Mouse (Mus musculus) ES-E14 (cell line): ENCODE results near the gene Kazald1. TPM values are rescaled to one million over a fixed set of nuclear protein-coding genes. Genes with fewer than 3 reads are reported as not detected.

Source experiments
- DNase-seq: peaks from one replicate; pipeline ENCODE4 v3.0.0-alpha.2; 2013; ENCODE audit warnings: low read depth, low spot score
- H3K27ac ChIP-seq: 2 replicates; pipeline ENCODE4 v1.5.1; 2012; ENCODE audit warnings: low read depth, mild to moderate bottlenecking, low read length, moderate library complexity, mixed read lengths; ENCODE audit not compliant: poor library complexity, insufficient read depth, severe bottlenecking
- H3K36me3 ChIP-seq: 2 replicates; pipeline ENCODE4 v1.6.1; 2012; ENCODE audit warnings: mild to moderate bottlenecking, low read length, moderate library complexity, mixed read lengths; ENCODE audit not compliant: control insufficient read depth, poor library complexity, insufficient read depth, severe bottlenecking
- H3K4me1 ChIP-seq, 2 experiments: fragments of 150-350 bp in 1 of 2; sonication (generic) in 1 of 2; 2 replicates each; pipeline ENCODE4 v1.6.1; 2012; ENCODE audit warnings: low read length in 2 of 2, mild to moderate bottlenecking in 1 of 2, mixed read lengths in 1 of 2; ENCODE audit not compliant: control insufficient read depth in 2 of 2, insufficient read depth in 2 of 2, poor library complexity in 1 of 2
- H3K4me3 ChIP-seq, 2 experiments: fragments of 150-350 bp in 1 of 2; sonication (generic) in 1 of 2; 2 replicates each; pipeline ENCODE4 v1.5.1; 2012; ENCODE audit warnings: low read length in 2 of 2, low read depth in 1 of 2, mild to moderate bottlenecking in 1 of 2, mixed read lengths in 1 of 2; ENCODE audit not compliant: insufficient read depth in 1 of 2, poor library complexity in 1 of 2, severe bottlenecking in 1 of 2
- H3K9ac ChIP-seq: 2 replicates; pipeline ENCODE4 v1.6.1; 2012; ENCODE audit warnings: low read depth, mild to moderate bottlenecking, low read length, mixed read lengths; ENCODE audit not compliant: poor library complexity, insufficient read depth, severe bottlenecking
- H3K9me3 ChIP-seq: fragments of 150-350 bp; sonication (generic); 2 replicates; pipeline ENCODE4 v1.6.1; 2012; ENCODE audit warnings: low read depth, mild to moderate bottlenecking, low read length; ENCODE audit not compliant: control insufficient read depth, insufficient read depth
- CHD2 ChIP-seq: IDR thresholded peaks from 2 replicates; pipeline ENCODE4 v1.6.1; 2014; ENCODE audit warnings: mild to moderate bottlenecking, low read depth, low read length, inconsistent platforms
- HCFC1 ChIP-seq: IDR thresholded peaks from 2 replicates; pipeline ENCODE4 v1.6.1; 2012; ENCODE audit warnings: low read length, inconsistent platforms, borderline replicate concordance; ENCODE audit not compliant: insufficient read depth
- MAFK ChIP-seq: IDR thresholded peaks from 2 replicates; pipeline ENCODE4 v1.6.1; 2014; ENCODE audit warnings: mild to moderate bottlenecking, low read depth, low read length, inconsistent platforms; ENCODE audit not compliant: insufficient read depth
- ZC3H11A ChIP-seq: IDR thresholded peaks from 2 replicates; pipeline ENCODE4 v1.6.1; 2012; ENCODE audit warnings: low read depth, mild to moderate bottlenecking, inconsistent platforms, low read length, borderline replicate concordance
- ZNF384 ChIP-seq: IDR thresholded peaks from 2 replicates; pipeline ENCODE4 v1.6.1; 2012; ENCODE audit warnings: low read depth, low read length, inconsistent platforms
- in situ Hi-C, 2 experiments: fragments of 600-800 bp; cut with MboI; formaldehyde crosslinking; loops; one replicate each; pipeline ENCODE4 v1.15.1; 2025; ENCODE audit warnings: low sequenced_read_pairs in 2 of 2, inconsistent platforms in 1 of 2; ENCODE audit not compliant: unreplicated experiment in 2 of 2
- total RNA-seq: library from RNA; depleted of rRNA; stranded (reverse); fragments of 300-350 nt; gene quantifications from 2 replicates; pipeline ENCODE4 v1.2.3, GENCODE M21; 2012

Gene Kazald1
- total RNA-seq, 1 experiment: 1.2 TPM

GRCm38 (mm10) chr19:45057724-45058112 lies 17.3 kb upstream of the Kazald1 start:
- TF ChIP-seq ZC3H11A (no peak), ZNF384 (no peak), HCFC1 (no peak), MAFK (no peak), CHD2 (no peak)
- Histone ChIP-seq H3K36me3 (no peaks in the 10 kb centered on the region), H3K4me3 (peak overlapping the region; percentile 37 to 91; a peak in 3 of 4 replicates), H3K27ac (no peak overlapping the region), H3K4me1 (peaks cover 0 to 11% of the 10 kb centered on the region in 2 experiments; a peak in 2 of 4 replicates), H3K9me3 (no peaks in the 10 kb centered on the region), H3K9ac (peak overlapping the region; percentile 34; the same call in 1 of the 2 replicates)
- no peak for DNase-seq
- in situ Hi-C loops: no loop called here

GRCm38 (mm10) chr19:45058113-45058839 lies 16.8 kb upstream of the Kazald1 start:
- H3K4me1 ChIP-seq: peaks cover 0 to 11% of the 10 kb centered on the region in 2 experiments; a peak in 2 of 4 replicates
- no peaks in the 10 kb centered on the region for H3K9me3 ChIP-seq
- DNase-seq: peak; percentile 97
- peak overlapping the region; percentile 81 to 91 for H3K4me3 ChIP-seq
- in situ Hi-C loops: no loop called here
- H3K9ac ChIP-seq: peak overlapping the region; percentile 98
- TF ChIP-seq CHD2 (peak; percentile 84; the same call in 1 of the 2 replicates), ZNF384 (no peak)
- H3K27ac ChIP-seq: peak overlapping the region; percentile 98
- no peaks in the 10 kb centered on the region for H3K36me3 ChIP-seq

DNA sequence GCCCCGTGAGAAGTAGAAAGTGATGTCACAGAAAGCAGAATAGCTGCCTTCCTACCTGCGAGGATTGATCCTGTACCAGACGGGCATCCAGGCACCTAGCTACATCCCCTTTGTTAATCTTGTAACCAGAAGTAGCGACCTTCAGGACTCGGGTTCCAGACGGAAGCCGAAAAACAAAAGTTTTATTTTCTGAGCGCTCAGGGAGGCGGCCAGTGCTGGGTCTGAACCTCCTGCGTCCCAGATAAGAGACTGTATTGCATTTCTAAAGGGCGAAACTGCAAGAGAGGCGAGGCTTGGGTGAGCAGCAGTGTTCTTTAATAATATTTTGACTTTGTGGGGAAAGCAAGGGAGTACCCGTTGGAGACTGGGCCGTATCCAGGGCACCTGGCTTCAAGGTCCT lies 16.2 kb upstream of the Kazald1 start:
- DNase-seq: no peak
- Histone ChIP-seq H3K27ac (peak overlapping the region; percentile 98), H3K4me1 (peaks cover 0 to 12% of the 10 kb centered on the region in 2 experiments; a peak in 2 of 4 replicates), H3K9me3 (no peaks in the 10 kb centered on the region), H3K9ac (peak overlapping the region; percentile 98), H3K4me3 (peak overlapping the region; percentile 81 to 91), H3K36me3 (no peaks in the 10 kb centered on the region)
- in situ Hi-C loops: no loop called here
- no peak for TF ChIP-seq MAFK
- no peak for TF ChIP-seq ZC3H11A
- TF ChIP-seq HCFC1: no peak
- no peak for TF ChIP-seq ZNF384

- H3K4me1 ChIP-seq: peaks cover 0 to 4% of the 10 kb centered on the region in 2 experiments; a peak in 1 of 4 replicates
- no peaks in the 10 kb centered on the region for H3K9me3 ChIP-seq
- no peaks in the 10 kb centered on the region for H3K36me3 ChIP-seq
- H3K27ac ChIP-seq: no peak overlapping the region
- H3K9ac ChIP-seq: no peak overlapping the region
- TF ChIP-seq MAFK: no peak
- TF ChIP-seq ZNF384: peak; percentile 84
- no peak for DNase-seq
- in situ Hi-C loops: no loop called here
- no peak overlapping the region for H3K4me3 ChIP-seq
Measured at GRCm38 (mm10) chr19:45063565-45064292, 11.3 kb upstream of the Kazald1 start.
